Mouse (Mus musculus) midbrain, embryonic 14.5 days (tissue): ENCODE results near the gene Rprd2. TPM values are rescaled to one million over a fixed set of nuclear protein-coding genes. Genes with fewer than 3 reads are reported as not detected.

ENCODE experiments used
- ATAC-seq: fragments of 200-750 bp; cut with Nextera tagmentation; 2 replicates; pipeline ENCODE4 v1.8.0; 2017; ENCODE audit warnings: moderate number of reproducible peaks, moderate library complexity; ENCODE audit not compliant: low FRiP score, low TSS enrichment
- DNase-seq: peaks from one replicate; pipeline ENCODE4 v3.0.0-alpha.2; 2015
- H3K27ac ChIP-seq: fragments of 300-500 bp; sonication (generic); replicated peaks from 2 replicates; pipeline ENCODE4 v1.5.1; 2014; ENCODE audit warnings: mild to moderate bottlenecking, low read depth, low read length, moderate library complexity
- H3K27me3 ChIP-seq: fragments of 300-500 bp; sonication (generic); 2 replicates; pipeline ENCODE4 v1.6.1; 2014; ENCODE audit warnings: low read length, control low read depth, mixed read lengths; ENCODE audit not compliant: control insufficient read depth, insufficient read depth
- H3K36me3 ChIP-seq: fragments of 300-500 bp; sonication (generic); 2 replicates; pipeline ENCODE4 v1.6.1; 2014; ENCODE audit warnings: low read length, control low read depth; ENCODE audit not compliant: control insufficient read depth, insufficient read depth
- H3K4me1 ChIP-seq: fragments of 300-500 bp; sonication (generic); 2 replicates; pipeline ENCODE4 v1.6.1; 2014; ENCODE audit warnings: mild to moderate bottlenecking, antibody characterized with exemption, low read length, control low read depth; ENCODE audit not compliant: control insufficient read depth, insufficient read depth
- H3K4me2 ChIP-seq: fragments of 300-500 bp; sonication (generic); 2 replicates; pipeline ENCODE4 v1.6.1; 2014; ENCODE audit warnings: mild to moderate bottlenecking, low read length, moderate library complexity
- H3K4me3 ChIP-seq: fragments of 300-500 bp; sonication (generic); replicated peaks from 2 replicates; pipeline ENCODE4 v1.5.1; 2014; ENCODE audit warnings: low read depth, low read length
- H3K9ac ChIP-seq: fragments of 300-500 bp; sonication (generic); replicated peaks from 2 replicates; pipeline ENCODE4 v1.6.1; 2014; ENCODE audit warnings: mild to moderate bottlenecking, low read length, moderate library complexity
- H3K9me3 ChIP-seq: fragments of 300-500 bp; sonication (generic); 2 replicates; pipeline ENCODE4 v1.6.1; 2016; ENCODE audit warnings: low read length, control low read depth, mixed read lengths; ENCODE audit not compliant: control insufficient read depth
- WGBS: fragments of 180-500 bp; shearing (Covaris S2); extraction: QIAGEN DNeasy Blood & Tissue Kit; methylation state at CpG from one replicate; pipeline ENCODE4 v1.1.7; 2014; 5-methylcytosine and 5-hydroxymethylcytosine counted together
- polyA plus RNA-seq: library from polyadenylated mRNA; unstranded; fragments of >200 nt; fragmentation: Nextera tagmentation; extraction: Ambion mirVana; gene quantifications from 2 replicates; pipeline ENCODE4 v1.2.1, GENCODE M21; 2014

Gene Rprd2
- polyA plus RNA-seq, 1 experiment from 2014 or later = 22.3 TPM

DNA sequence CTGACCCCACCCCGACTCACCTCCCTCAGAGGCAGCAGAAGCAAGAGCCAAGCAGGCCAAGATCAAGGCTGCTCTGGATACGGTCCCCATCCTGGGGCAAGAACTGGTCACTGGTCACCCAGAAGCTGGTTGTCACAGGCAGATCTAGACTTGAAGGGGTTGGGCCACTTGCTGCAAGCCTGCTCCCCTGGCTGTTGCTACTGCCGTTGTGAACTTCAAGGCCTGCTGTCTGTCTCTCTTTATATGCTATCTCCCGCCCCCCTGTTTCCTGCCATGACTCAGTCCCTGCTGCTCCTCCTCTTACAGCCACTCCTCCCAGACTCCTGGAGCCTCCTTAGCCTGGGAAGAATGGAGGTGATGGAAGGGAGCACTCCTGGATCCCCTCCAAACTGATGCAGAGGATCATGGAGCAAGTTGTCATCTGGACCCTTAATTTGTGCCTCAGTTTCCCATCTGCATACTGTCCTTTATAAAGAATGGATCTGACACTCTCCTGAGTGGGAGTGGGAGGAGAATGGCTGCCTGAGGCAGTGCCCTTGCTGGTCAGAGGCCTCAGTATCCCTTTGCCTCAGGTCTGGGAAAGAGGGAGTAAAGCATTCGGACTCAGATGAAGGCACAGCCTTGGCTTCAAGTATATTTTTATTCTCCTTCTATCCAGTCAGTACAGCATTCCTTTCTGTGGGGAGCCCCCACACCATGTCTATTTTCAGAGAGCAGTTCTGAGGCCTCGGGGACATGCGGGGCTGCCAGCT is 79.1 kb downstream of the Rprd2 start, which contains the start of gene Ecm1:
Gene Ecm1 (minus strand): TSS at position 217 of the 752 bp plus-strand sequence.
- H3K27me3 ChIP-seq = no peaks in the 10 kb centered on the region
- no peak for DNase-seq
- no peak within 1 kb of the TSS for H3K9ac ChIP-seq
- H3K4me1 ChIP-seq = no peaks in the 10 kb centered on the region
- no peak within 1 kb of the TSS for H3K4me3 ChIP-seq
- H3K4me2 ChIP-seq = no peak within 1 kb of the TSS
- peaks cover 76% of the 10 kb centered on the region for H3K36me3 ChIP-seq
- no peak for ATAC-seq
- H3K9me3 ChIP-seq = no peaks in the 10 kb centered on the region
- no peak within 1 kb of the TSS for H3K27ac ChIP-seq
- 85% methylated on average over 7 of the region's 7 CpGs for WGBS

DNA sequence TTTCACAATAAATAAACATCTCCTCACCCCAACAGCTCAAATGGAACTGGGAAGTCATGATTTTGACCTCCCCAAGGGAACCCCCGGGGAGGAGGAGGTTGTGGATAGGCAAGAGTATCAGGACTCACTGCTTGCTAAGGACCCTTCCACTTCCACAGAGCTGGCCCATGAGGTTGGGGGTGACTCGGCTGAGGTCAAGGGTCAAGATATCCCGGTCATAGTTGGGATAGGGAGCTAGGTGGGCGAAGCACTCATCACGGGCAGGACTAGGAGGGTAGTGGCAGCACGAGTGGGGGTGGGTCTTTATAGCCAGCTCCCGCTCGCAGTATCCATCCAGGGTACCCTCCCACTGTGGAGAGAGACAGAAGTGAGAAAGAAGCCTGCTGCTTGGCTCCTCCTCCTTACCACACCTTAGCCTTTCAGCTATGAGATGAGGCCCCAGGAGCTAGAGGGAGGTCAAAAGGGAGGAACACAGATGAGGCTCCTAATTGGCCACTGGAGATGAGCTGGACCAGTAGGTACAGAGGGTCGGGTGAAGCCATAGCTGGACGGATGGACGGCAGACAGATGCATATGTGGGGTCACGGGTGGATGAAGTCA is 83.5 kb downstream of the Rprd2 start:
- H3K27me3 ChIP-seq = no peaks in the 10 kb centered on the region
- no peaks in the 10 kb centered on the region for H3K9me3 ChIP-seq
- H3K4me1 ChIP-seq = no peaks in the 10 kb centered on the region
- DNase-seq = no peak
- H3K4me3 ChIP-seq = no peak overlapping the region
- no peak overlapping the region for H3K9ac ChIP-seq
- no peak for ATAC-seq
- no peak overlapping the region for H3K27ac ChIP-seq
- H3K36me3 ChIP-seq = peaks cover 45% of the 10 kb centered on the region
- 90% methylated on average over 12 of the region's 12 CpGs for WGBS
- no peak overlapping the region for H3K4me2 ChIP-seq

DNA sequence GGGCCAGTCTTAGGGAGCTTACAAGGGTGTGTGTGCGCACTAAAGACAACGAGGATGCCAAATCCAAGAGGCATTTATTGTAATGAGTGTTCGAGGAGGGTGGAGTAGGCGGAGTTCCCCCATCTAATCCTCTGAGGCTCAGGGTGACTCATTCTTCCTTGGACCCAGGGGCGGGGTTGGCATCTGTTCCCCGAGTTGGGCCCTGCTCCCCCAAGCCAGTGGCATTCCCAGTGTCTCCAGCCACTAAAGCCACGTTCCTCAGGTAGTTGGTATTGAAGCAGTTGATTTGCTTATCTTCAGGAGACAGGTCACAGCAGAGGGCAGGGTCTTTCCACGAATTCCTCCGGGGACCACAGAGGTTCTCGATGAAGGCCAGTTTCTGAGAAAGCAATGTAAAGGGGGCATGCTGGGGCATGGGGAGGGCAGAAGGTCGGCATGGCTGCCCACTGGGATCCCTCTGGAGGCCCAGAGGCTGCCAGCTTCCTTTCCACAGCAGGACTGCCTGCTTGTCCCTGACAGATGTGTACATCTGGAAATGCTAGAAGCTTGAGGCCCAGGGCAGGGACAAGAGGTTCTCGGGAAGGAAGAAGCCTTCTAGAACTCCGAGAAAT is 84.5 kb downstream of the Rprd2 start:
- H3K4me1 ChIP-seq = no peaks in the 10 kb centered on the region
- no peaks in the 10 kb centered on the region for H3K9me3 ChIP-seq
- ATAC-seq (no peak), DNase-seq (no peak)
- H3K36me3 ChIP-seq = peaks cover 36% of the 10 kb centered on the region
- no peak overlapping the region for H3K4me3 ChIP-seq
- H3K27me3 ChIP-seq = no peaks in the 10 kb centered on the region
- 78% methylated on average over 13 of the region's 13 CpGs for WGBS
- no peak overlapping the region for H3K9ac ChIP-seq
- no peak overlapping the region for H3K4me2 ChIP-seq
- no peak overlapping the region for H3K27ac ChIP-seq

DNA sequence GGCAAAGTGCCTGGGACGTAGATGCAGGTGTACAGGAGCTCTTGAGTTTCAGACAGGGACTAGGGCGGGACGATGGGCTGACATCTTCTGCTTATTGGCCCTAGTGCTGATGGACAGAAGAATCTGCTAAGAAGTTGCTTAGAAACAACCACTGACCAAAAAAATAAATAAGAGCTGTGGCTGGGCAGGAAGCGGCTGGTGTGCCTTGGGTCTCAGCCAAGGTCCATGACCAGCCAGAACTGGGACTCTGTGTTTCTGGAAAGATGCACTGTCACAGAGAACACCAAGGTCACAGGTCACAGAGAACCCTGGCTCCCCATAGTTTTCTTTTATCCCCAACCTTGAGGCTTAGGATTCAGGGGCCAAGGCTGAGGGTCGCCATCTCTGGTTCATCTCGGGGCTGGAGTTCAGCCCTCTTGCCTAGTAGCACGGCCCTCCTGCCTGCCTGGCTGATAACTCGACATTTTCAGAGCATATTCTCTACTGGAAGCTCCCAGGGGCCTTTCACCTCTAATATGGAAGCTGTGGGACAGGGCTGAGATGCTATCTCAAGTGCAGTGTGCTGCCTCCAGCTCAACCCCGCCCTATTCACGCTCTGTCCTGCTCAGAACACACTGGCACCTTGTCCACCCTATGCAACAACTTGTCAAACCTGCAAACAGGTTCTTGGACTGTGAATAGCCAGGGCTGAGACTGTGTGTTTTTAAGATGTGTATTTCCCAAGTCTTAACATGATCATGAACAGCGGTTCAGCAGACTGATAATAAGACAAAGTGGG is 85.7 kb downstream of the Rprd2 start:
- Histone ChIP-seq H3K4me3 (no peak overlapping the region), H3K4me1 (no peaks in the 10 kb centered on the region), H3K27me3 (no peaks in the 10 kb centered on the region), H3K9me3 (no peaks in the 10 kb centered on the region), H3K27ac (no peak overlapping the region), H3K9ac (no peak overlapping the region), H3K36me3 (peaks cover 29% of the 10 kb centered on the region), H3K4me2 (no peak overlapping the region)
- no peak for ATAC-seq
- DNase-seq = no peak
- WGBS = 84% methylated on average over 11 of the region's 11 CpGs

DNA sequence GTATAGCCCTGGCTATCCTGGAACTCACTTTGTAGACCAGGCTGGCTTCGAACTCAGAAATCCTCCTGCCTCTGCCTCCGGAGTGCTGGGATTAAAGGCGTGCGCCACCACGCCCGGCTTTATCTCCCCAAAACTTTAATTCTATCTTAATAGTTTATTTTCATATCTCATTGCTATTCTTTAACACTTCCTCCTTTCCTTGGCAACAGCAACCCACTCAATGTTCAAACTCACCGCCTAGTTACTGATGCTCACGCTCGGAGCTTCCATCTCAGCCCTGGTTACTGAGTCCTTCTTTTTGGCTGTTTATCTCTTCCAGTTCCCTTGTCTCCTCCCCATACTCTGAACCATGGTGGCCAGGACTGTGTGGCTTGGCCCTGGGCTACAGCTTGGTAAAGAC is 86.4 kb downstream of the Rprd2 start:
- ATAC-seq = no peak
- Histone ChIP-seq H3K4me1 (no peaks in the 10 kb centered on the region), H3K27me3 (no peaks in the 10 kb centered on the region), H3K27ac (no peak overlapping the region), H3K4me2 (no peak overlapping the region), H3K36me3 (peaks cover 29% of the 10 kb centered on the region), H3K4me3 (no peak overlapping the region), H3K9me3 (no peaks in the 10 kb centered on the region), H3K9ac (no peak overlapping the region)
- 99% methylated on average over 9 of the region's 9 CpGs for WGBS
- no peak for DNase-seq

DNA sequence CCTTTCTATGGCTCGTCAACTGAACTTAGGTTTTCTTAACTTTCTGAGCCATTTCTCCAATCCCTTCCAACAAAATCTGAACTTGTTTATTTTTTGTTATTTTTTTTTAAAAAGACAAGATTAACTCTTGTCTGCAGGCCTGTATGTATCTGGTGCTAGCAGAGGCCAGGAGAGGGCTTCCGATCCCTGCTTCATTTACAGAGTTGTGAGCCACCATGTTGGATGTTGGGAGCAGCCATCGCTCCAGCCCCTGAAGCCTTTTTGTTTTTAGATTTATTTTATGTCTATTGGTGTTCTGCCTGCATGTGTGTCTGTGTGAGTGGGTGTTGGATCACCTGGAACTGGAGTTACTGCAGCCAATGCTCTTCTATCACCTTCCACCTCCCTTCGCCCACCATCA is 86.9 kb downstream of the Rprd2 start:
- DNase-seq = no peak
- Histone ChIP-seq H3K36me3 (peaks cover 28% of the 10 kb centered on the region), H3K4me2 (no peak overlapping the region), H3K9ac (no peak overlapping the region), H3K27ac (no peak overlapping the region), H3K4me1 (no peaks in the 10 kb centered on the region), H3K4me3 (no peak overlapping the region), H3K9me3 (no peaks in the 10 kb centered on the region), H3K27me3 (no peaks in the 10 kb centered on the region)
- no peak for ATAC-seq
- WGBS = 93% methylated on average over 4 of the region's 4 CpGs

DNA sequence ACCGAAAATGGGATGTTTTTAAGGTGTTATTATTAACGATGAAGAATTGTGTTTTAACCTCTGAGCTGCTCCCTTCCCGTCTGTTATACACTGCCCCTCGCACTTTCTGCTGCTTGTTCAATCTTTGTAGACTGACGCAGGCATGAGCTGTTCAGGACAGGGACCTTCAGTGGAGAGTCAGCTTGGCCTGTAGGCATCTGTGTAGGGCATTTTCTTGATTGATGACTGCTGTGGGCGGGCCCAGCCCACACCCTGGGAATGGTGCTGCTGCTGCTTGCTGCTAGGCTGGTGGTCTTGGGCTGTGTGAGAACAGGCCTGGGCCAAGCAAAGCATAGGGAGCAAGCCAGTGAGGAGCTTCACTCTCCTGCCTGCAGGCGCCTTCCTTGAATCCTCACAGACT is 88.2 kb downstream of the Rprd2 start:
- Histone ChIP-seq H3K27me3 (no peaks in the 10 kb centered on the region), H3K4me3 (no peak overlapping the region), H3K4me2 (no peak overlapping the region), H3K4me1 (no peaks in the 10 kb centered on the region), H3K9me3 (no peaks in the 10 kb centered on the region), H3K27ac (no peak overlapping the region), H3K9ac (no peak overlapping the region), H3K36me3 (peaks cover 15% of the 10 kb centered on the region)
- 87% methylated on average over 7 of the region's 7 CpGs for WGBS
- DNase-seq (no peak), ATAC-seq (no peak)

DNA sequence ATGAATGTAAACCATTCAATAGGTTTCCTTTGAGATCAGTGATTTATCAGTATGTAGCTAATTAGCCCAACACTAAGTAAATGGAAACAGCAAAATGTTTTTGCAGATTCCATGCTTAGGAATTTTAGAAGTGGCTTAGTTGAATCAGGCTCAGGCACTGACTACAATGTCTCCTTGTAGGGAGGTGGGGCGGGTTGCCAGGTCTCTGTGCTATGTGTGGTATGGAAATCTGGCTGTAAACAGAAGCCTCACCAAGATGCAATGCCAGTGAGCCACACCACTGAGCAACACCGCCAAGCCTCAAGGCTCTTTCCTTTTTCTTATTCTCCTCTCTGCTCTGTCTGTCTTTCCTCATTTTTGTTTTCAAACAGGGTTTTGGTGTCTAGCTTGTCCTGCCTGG is 89.8 kb downstream of the Rprd2 start:
- Histone ChIP-seq H3K9me3 (no peaks in the 10 kb centered on the region), H3K9ac (no peak overlapping the region), H3K4me2 (no peak overlapping the region), H3K36me3 (peaks cover 4% of the 10 kb centered on the region; the same call in 1 of the 2 replicates), H3K4me3 (no peak overlapping the region), H3K4me1 (no peaks in the 10 kb centered on the region), H3K27ac (no peak overlapping the region), H3K27me3 (no peaks in the 10 kb centered on the region)
- 74% methylated on average over 2 of the region's 2 CpGs for WGBS
- DNase-seq = no peak
- no peak for ATAC-seq
